Mouse (Mus musculus): ENCODE measurements at regions not wholly inside any gene's neighbourhood (a gene's known extent, or its start where the extent isn't known, plus 50 kb on each side); places are given as distances from the start of the nearest gene placed in this dataset.
"Not testable (repeated sequence)": the region's sequence is repeated elsewhere in the genome, so short reads cannot be mapped to it uniquely, and the experiment has no call there.

DNA sequence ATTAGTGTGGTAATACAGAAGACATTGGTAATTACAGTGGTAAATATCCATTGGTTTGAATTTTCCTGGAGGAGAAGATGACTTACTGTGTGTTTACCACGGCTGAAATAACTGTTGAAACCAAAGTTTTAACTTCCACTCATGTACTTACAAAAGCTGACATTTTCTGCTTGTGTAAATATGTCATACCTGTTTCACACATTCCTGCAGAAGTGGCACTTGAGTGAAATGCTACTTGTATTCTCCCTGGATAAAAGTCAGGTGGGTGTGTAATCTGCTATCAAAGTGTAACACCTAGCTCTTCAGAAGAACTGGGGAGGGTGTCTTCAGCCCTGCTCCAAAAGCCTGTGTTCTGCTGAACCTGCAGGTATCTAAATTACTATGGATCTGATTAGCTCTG lies 816.3 kb downstream of the Tbl1xr1 start:
- ATAC-seq (ENCODE audit: insufficient read depth, low read depth) (no peak), DNase-seq (ENCODE audit: low spot score) (no peak)
- H3K9ac ChIP-seq (replicated peaks; ENCODE audit: low read depth, low read length) = no peak overlapping the region
- H3K36me3 ChIP-seq (replicated peaks; ENCODE audit: control insufficient read depth, insufficient read depth, low read length) = no peaks in the 10 kb centered on the region
- no peaks in the 10 kb centered on the region for H3K27me3 ChIP-seq (ENCODE audit: control insufficient read depth, insufficient read depth, low read length)
- TF ChIP-seq CTCF (IDR thresholded peaks at IDR 0.05; ENCODE audit: low read depth) = no peak
- TF ChIP-seq EP300 (IDR thresholded peaks at IDR 0.05; ENCODE audit: low read depth) = no peak
- H3K4me3 ChIP-seq (ENCODE audit: low read depth, low read length) = no peak overlapping the region
- no peaks in the 10 kb centered on the region for H3K4me1 ChIP-seq (ENCODE audit: control insufficient read depth, insufficient read depth)
- no peak overlapping the region for H3K4me2 ChIP-seq (ENCODE audit: low read depth, low read length)
- H3K9me3 ChIP-seq (replicated peaks; ENCODE audit: control insufficient read depth, low read length) = no peaks in the 10 kb centered on the region
- no peak overlapping the region for H3K27ac ChIP-seq (ENCODE audit: low read depth)
- WGBS = 35% methylated on average over 1 of the region's 1 CpGs

DNA sequence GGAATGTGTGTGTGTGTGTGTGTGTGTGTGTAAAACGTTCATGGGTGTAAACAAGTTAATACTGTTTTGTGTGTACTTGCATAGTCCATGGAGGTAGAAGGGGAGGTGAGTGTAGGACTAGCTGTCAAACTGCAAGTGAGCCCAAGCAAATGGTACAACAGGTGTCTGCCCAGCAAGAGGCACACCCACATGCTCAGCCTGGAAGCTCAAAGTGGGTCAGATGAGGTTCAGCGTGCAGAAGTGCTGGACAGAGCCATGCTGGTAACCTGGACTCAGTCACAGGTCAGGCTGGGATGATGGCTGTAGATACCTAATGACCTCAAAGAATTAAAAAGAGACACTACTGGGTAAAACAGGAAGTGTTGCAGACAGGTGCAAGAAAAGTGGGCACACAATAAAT lies 821.2 kb downstream of the Tbl1xr1 start:
- Histone ChIP-seq H3K36me3 (replicated peaks; ENCODE audit: control insufficient read depth, insufficient read depth, low read length) (no peaks in the 10 kb centered on the region), H3K4me1 (ENCODE audit: control insufficient read depth, insufficient read depth) (no peaks in the 10 kb centered on the region), H3K27ac (ENCODE audit: low read depth) (no peak overlapping the region), H3K9me3 (replicated peaks; ENCODE audit: control insufficient read depth, low read length) (no peaks in the 10 kb centered on the region), H3K4me2 (ENCODE audit: low read depth, low read length) (no peak overlapping the region), H3K27me3 (ENCODE audit: control insufficient read depth, insufficient read depth, low read length) (no peaks in the 10 kb centered on the region), H3K9ac (replicated peaks; ENCODE audit: low read depth, low read length) (no peak overlapping the region), H3K4me3 (ENCODE audit: low read depth, low read length) (no peak overlapping the region)
- no peak for TF ChIP-seq CTCF (IDR thresholded peaks at IDR 0.05; ENCODE audit: low read depth)
- TF ChIP-seq EP300 (IDR thresholded peaks at IDR 0.05; ENCODE audit: low read depth) = no peak
- DNase-seq (ENCODE audit: low spot score) = no peak
- ATAC-seq (ENCODE audit: insufficient read depth, low read depth) = no peak
- WGBS = 57% methylated on average over 2 of the region's 2 CpGs

DNA sequence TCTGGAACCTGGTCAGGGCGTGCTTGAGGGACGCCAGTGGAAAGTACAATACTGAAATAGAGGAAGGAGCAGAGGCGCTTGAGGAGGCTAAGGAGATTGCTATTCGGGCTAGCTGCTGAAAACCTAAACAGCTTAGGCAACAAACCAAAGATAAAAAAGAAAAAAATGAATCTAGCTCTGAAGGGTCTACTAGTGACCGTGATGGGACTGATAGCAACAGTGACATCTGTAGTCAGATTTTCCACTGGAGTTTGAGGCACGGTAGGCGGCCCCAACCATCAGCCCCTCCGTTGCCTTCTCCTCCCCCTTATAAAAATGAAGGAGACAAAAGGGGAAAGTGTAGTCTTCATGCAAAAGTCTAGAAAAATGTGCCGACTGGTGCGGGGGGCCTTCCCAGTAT lies 824.5 kb downstream of the Tbl1xr1 start:
- no peak overlapping the region for H3K9ac ChIP-seq (replicated peaks; ENCODE audit: low read depth, low read length)
- H3K4me1 ChIP-seq (ENCODE audit: control insufficient read depth, insufficient read depth) = no peaks in the 10 kb centered on the region
- no peaks in the 10 kb centered on the region for H3K36me3 ChIP-seq (replicated peaks; ENCODE audit: control insufficient read depth, insufficient read depth, low read length)
- DNase-seq (ENCODE audit: low spot score) (no peak), ATAC-seq (ENCODE audit: insufficient read depth, low read depth) (no peak)
- H3K27me3 ChIP-seq (ENCODE audit: control insufficient read depth, insufficient read depth, low read length) = no peaks in the 10 kb centered on the region
- no peak for TF ChIP-seq CTCF (IDR thresholded peaks at IDR 0.05; ENCODE audit: low read depth)
- no peak for TF ChIP-seq EP300 (IDR thresholded peaks at IDR 0.05; ENCODE audit: low read depth)
- WGBS = 79% methylated on average over 10 of the region's 10 CpGs
- H3K27ac ChIP-seq (ENCODE audit: low read depth) = no peak overlapping the region
- H3K4me2 ChIP-seq (ENCODE audit: low read depth, low read length) = no peak overlapping the region
- H3K4me3 ChIP-seq (ENCODE audit: low read depth, low read length) = no peak overlapping the region
- no peaks in the 10 kb centered on the region for H3K9me3 ChIP-seq (replicated peaks; ENCODE audit: control insufficient read depth, low read length)

DNA sequence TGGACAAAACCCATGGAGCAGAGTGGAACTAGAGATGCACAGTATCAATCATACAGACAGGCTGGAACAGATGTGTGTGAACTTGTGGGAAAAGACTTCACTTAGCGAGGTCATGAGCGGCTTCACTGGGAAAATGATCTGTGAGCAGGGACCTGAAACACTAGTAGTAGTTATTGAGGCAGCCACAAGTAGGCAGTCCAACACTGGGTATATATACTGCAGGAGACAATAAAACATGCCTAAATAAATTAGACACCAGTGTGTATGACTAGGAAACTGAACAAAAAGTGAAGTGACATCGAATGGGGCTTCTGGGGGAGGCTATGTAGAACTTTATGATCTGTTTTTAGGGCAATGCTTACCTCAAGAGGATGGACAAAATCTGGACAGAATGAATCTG lies 852.5 kb downstream of the Tbl1xr1 start:
- no peak overlapping the region for H3K4me2 ChIP-seq (ENCODE audit: low read depth, low read length)
- H3K9me3 ChIP-seq (replicated peaks; ENCODE audit: control insufficient read depth, low read length) = no peaks in the 10 kb centered on the region
- ATAC-seq (ENCODE audit: insufficient read depth, low read depth) (no peak), DNase-seq (ENCODE audit: low spot score) (no peak)
- no peak for TF ChIP-seq EP300 (IDR thresholded peaks at IDR 0.05; ENCODE audit: low read depth)
- TF ChIP-seq CTCF (IDR thresholded peaks at IDR 0.05; ENCODE audit: low read depth) = peak; percentile 23; the same call in 1 of the 2 replicates
- no peaks in the 10 kb centered on the region for H3K36me3 ChIP-seq (replicated peaks; ENCODE audit: control insufficient read depth, insufficient read depth, low read length)
- H3K27ac ChIP-seq (ENCODE audit: low read depth) = no peak overlapping the region
- no peaks in the 10 kb centered on the region for H3K27me3 ChIP-seq (ENCODE audit: control insufficient read depth, insufficient read depth, low read length)
- H3K4me1 ChIP-seq (ENCODE audit: control insufficient read depth, insufficient read depth) = no peaks in the 10 kb centered on the region
- no peak overlapping the region for H3K9ac ChIP-seq (replicated peaks; ENCODE audit: low read depth, low read length)
- no peak overlapping the region for H3K4me3 ChIP-seq (ENCODE audit: low read depth, low read length)
- WGBS = 68% methylated on average over 3 of the region's 3 CpGs

DNA sequence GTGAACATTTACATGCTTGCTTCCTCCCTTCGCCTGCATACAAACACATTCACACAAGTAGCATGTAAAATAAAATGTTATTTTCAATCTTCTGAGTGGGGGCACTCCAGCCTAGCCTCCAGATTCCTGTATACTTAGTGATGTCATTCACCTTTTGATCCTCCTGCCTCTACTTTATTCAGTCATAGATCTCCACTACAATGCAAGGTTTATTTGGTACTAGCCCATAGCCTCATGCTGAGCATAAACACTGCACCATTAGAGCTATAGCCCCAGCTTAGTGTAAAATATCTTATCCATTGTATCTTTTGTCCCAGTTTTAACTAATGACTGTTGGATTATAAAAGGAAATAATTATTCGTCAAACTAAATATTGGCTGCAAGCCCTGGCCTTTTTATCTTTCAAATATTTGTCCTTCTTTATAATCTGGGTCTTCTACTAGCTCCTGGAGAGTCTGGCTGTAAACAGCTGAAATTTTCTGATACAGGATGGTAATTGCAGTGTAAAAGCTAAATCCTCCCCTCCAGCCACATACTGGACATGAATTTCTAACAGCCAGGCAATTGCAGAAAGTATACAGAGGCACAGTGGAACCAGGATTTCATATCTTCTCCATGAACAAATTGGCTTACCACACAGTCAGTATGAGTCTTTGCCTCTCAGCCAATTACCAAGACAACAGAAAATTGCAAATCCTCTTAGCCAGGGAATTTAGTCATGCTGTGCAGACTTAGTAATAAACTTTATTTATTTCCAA lies 853.5 kb downstream of the Tbl1xr1 start:
- WGBS = 77% methylated on average over 2 of the region's 2 CpGs

DNA sequence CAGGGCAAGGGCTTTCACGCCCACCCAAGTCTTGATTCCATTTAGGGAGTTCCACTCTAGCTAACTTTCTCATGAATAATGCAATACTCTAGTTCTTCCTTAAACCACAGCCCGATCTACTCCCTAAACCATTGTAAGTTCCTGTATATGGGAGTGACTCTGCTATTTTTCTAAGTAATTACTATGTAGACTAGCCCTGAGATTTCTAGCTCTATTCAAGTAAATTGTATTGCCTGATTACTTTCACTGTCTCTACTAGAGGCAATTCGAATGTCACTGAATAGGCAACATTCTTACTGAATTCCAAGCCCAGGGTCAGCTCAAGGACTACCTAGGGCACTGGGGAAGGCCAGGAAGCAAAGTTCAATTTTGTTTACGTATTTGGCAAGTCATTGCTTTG lies 869.2 kb downstream of the Tbl1xr1 start:
- WGBS = 64% methylated on average over 4 of the region's 4 CpGs
- not testable (repeated sequence) for H3K27ac ChIP-seq (ENCODE audit: low read depth); H3K27me3 ChIP-seq (ENCODE audit: control insufficient read depth, insufficient read depth, low read length); H3K9me3 ChIP-seq (replicated peaks; ENCODE audit: control insufficient read depth, low read length); DNase-seq (ENCODE audit: low spot score); H3K36me3 ChIP-seq (replicated peaks; ENCODE audit: control insufficient read depth, insufficient read depth, low read length); H3K9ac ChIP-seq (replicated peaks; ENCODE audit: low read depth, low read length); ATAC-seq (ENCODE audit: insufficient read depth, low read depth); H3K4me1 ChIP-seq (ENCODE audit: control insufficient read depth, insufficient read depth); H3K4me2 ChIP-seq (ENCODE audit: low read depth, low read length); H3K4me3 ChIP-seq (ENCODE audit: low read depth, low read length)

More for the DNA sequence above, 853.5 kb downstream of the Tbl1xr1 start:
- Histone ChIP-seq H3K4me3 (ENCODE audit: low read depth, low read length) (no peak overlapping the region), H3K4me1 (ENCODE audit: control insufficient read depth, insufficient read depth) (no peaks in the 10 kb centered on the region), H3K36me3 (replicated peaks; ENCODE audit: control insufficient read depth, insufficient read depth, low read length) (no peaks in the 10 kb centered on the region), H3K4me2 (ENCODE audit: low read depth, low read length) (no peak overlapping the region), H3K27me3 (ENCODE audit: control insufficient read depth, insufficient read depth, low read length) (no peaks in the 10 kb centered on the region), H3K27ac (ENCODE audit: low read depth) (no peak overlapping the region), H3K9me3 (replicated peaks; ENCODE audit: control insufficient read depth, low read length) (no peaks in the 10 kb centered on the region), H3K9ac (replicated peaks; ENCODE audit: low read depth, low read length) (no peak overlapping the region)
- DNase-seq (ENCODE audit: low spot score) = no peak
- no peak for ATAC-seq (ENCODE audit: insufficient read depth, low read depth)
- TF ChIP-seq EP300 (IDR thresholded peaks at IDR 0.05; ENCODE audit: low read depth) (no peak), CTCF (IDR thresholded peaks at IDR 0.05; ENCODE audit: low read depth) (no peak)

Measured in heart, postnatal 0 days (tissue).